Mouse (Mus musculus) C2C12 (cell line): ENCODE data around the gene Mfng. TPM values are rescaled to one million over a fixed set of nuclear protein-coding genes. Genes with fewer than 3 reads are reported as not detected.
A peak's percentile ranks its signal among the peaks of the same experiment; 100 is the strongest.

Source experiments
- H3K27me3 ChIP-seq: one replicate; pipeline ENCODE4 v1.6.1; 2011; ENCODE audit not compliant: control insufficient read depth, insufficient read depth, insufficient read length
- H3K36me3 ChIP-seq: one replicate; pipeline ENCODE4 v1.6.1; 2011; ENCODE audit not compliant: control insufficient read depth, insufficient read depth
- H3K4me3 ChIP-seq: one replicate; pipeline ENCODE4 v1.5.1; 2011; ENCODE audit warnings: mild to moderate bottlenecking, control low read depth; ENCODE audit not compliant: poor library complexity, insufficient read depth, severe bottlenecking
- H3K79me2 ChIP-seq: one replicate; pipeline ENCODE4 v1.6.1; 2011; ENCODE audit not compliant: control insufficient read depth, insufficient read depth
- H3K79me3 ChIP-seq: one replicate; pipeline ENCODE4 v1.6.1; 2011; ENCODE audit warnings: low read depth, control low read depth
- H3ac ChIP-seq: one replicate; pipeline ENCODE3; 2011; ENCODE audit warnings: low read depth; ENCODE audit not compliant: control insufficient read depth, insufficient read length
- CEBPB ChIP-seq: IDR thresholded peaks from one replicate; pipeline ENCODE4 v1.6.1; 2011; ENCODE audit warnings: low read depth, mild to moderate bottlenecking, control low read depth, moderate library complexity
- CTCF ChIP-seq: IDR thresholded peaks from one replicate; pipeline ENCODE4 v1.5.1; 2011; ENCODE audit not compliant: control insufficient read depth, insufficient read depth, insufficient read length
- FOSL1 ChIP-seq: IDR thresholded peaks from one replicate; pipeline ENCODE4 v1.8.0; 2011; ENCODE audit warnings: mild to moderate bottlenecking, low read length; ENCODE audit not compliant: poor library complexity, insufficient read depth, severe bottlenecking
- MAX ChIP-seq: IDR thresholded peaks from one replicate; pipeline ENCODE4 v1.6.1; 2011; ENCODE audit warnings: mild to moderate bottlenecking, control low read depth
- MYOD1 ChIP-seq: IDR thresholded peaks from one replicate; pipeline ENCODE4 v1.6.1; 2011; ENCODE audit warnings: low read depth; ENCODE audit not compliant: control insufficient read depth, insufficient read length
- MYOG ChIP-seq: IDR thresholded peaks from one replicate; pipeline ENCODE4 v1.6.1; 2011; ENCODE audit not compliant: control insufficient read depth, insufficient read length; ENCODE audit errors: extremely low read depth
- USF1 ChIP-seq: IDR thresholded peaks from one replicate; pipeline ENCODE4 v1.6.1; 2011; ENCODE audit warnings: low read depth, mild to moderate bottlenecking, control low read depth, moderate library complexity
- long read RNA-seq, 2 experiments: library from polyadenylated mRNA; unstranded; transcript quantifications; one replicate each; pipeline ENCODE4 v2.0.0; 2019 to 2020
- polyA plus RNA-seq: library from polyadenylated mRNA; unstranded; fragments of >200 nt; fragmentation: generic; extraction: Trizol; gene quantifications from one replicate; pipeline ENCODE4 v1.2.1, GENCODE M21; 2012; ENCODE audit warnings: missing spikeins

Gene Mfng
- not detected for polyA plus RNA-seq
- long read RNA-seq, experiment 1 = 0 reads
- long read RNA-seq, experiment 2 = 0 reads

GRCm38 (mm10) chr15:78773290-78773729, at the start of gene Mfng:
Gene Mfng, minus strand, starts transcription at chr15:78773475.
- Histone ChIP-seq H3K4me3 (no peak within 1 kb of the TSS), H3ac (no peak within 1 kb of the TSS), H3K79me3 (no peaks in the 10 kb centered on the region), H3K79me2 (no peaks in the 10 kb centered on the region), H3K36me3 (peaks cover 5% of the 10 kb centered on the region), H3K27me3 (peaks cover 9% of the 10 kb centered on the region)
- TF ChIP-seq MAX = no peak
- TF ChIP-seq USF1 = no peak
- TF ChIP-seq MYOD1 = peak; percentile 17
- TF ChIP-seq FOSL1 = no peak
- no peak for TF ChIP-seq MYOG
- no peak for TF ChIP-seq CEBPB

GRCm38 (mm10) chr15:78816074-78816391, 42.8 kb upstream of the Mfng start:
- no peaks in the 10 kb centered on the region for H3K36me3 ChIP-seq
- no peak overlapping the region for H3ac ChIP-seq
- H3K79me2 ChIP-seq = no peaks in the 10 kb centered on the region
- H3K79me3 ChIP-seq = no peaks in the 10 kb centered on the region
- no peak overlapping the region for H3K4me3 ChIP-seq
- TF ChIP-seq CTCF (no peak), MAX (no peak), MYOD1 (no peak), USF1 (no peak), MYOG (no peak), CEBPB (no peak)
- no peaks in the 10 kb centered on the region for H3K27me3 ChIP-seq

- no peak overlapping the region for H3K4me3 ChIP-seq
- H3ac ChIP-seq = no peak overlapping the region
- TF ChIP-seq CTCF (no peak), USF1 (peak; percentile 45), CEBPB (no peak), MAX (peak; percentile 98), MYOG (no peak), MYOD1 (no peak), FOSL1 (no peak)
- H3K27me3 ChIP-seq = no peaks in the 10 kb centered on the region
- no peaks in the 10 kb centered on the region for H3K79me3 ChIP-seq
- H3K36me3 ChIP-seq = no peaks in the 10 kb centered on the region
- no peaks in the 10 kb centered on the region for H3K79me2 ChIP-seq
These were observed 42.2 kb upstream of the Mfng start for GRCm38 (mm10) chr15:78815314-78816073.

- Histone ChIP-seq H3K79me2 (no peaks in the 10 kb centered on the region), H3K36me3 (no peaks in the 10 kb centered on the region), H3K79me3 (no peaks in the 10 kb centered on the region), H3K27me3 (no peaks in the 10 kb centered on the region), H3K4me3 (no peak overlapping the region), H3ac (no peak overlapping the region)
- TF ChIP-seq MAX = no peak
- no peak for TF ChIP-seq CEBPB
- no peak for TF ChIP-seq MYOG
- TF ChIP-seq CTCF = no peak
These were observed 40.3 kb upstream of the Mfng start for GRCm38 (mm10) chr15:78813603-78814002.

GRCm38 (mm10) chr15:78810146-78810545, 36.9 kb upstream of the Mfng start:
- TF ChIP-seq MYOD1 (no peak), MAX (no peak), CTCF (no peak), MYOG (no peak), FOSL1 (no peak), USF1 (no peak), CEBPB (no peak)
- Histone ChIP-seq H3K4me3 (no peak overlapping the region), H3K36me3 (no peaks in the 10 kb centered on the region), H3ac (no peak overlapping the region), H3K79me3 (no peaks in the 10 kb centered on the region), H3K79me2 (no peaks in the 10 kb centered on the region), H3K27me3 (no peaks in the 10 kb centered on the region)

DNA sequence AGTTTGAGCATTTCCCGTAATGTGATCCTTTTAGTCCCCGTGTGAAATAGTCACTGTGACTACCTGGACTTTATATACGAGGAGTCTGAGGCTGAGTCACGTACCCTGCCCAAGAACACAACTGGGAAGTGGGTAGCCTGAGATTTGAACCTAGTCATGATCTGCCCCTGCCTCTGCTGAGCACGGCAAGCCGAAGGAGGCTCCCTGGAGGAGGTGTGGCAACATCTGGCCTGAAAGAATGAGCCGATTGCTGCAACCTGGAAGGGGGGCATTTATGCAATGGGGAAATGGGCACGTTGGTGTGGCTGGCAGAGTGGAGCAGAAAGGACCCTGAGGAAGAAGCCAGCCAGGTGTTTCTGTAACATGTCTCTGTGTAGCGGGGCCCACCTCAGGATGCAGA, 36.5 kb upstream of the Mfng start:
- Histone ChIP-seq H3K79me2 (no peaks in the 10 kb centered on the region), H3K27me3 (no peaks in the 10 kb centered on the region), H3K79me3 (no peaks in the 10 kb centered on the region), H3ac (no peak overlapping the region), H3K4me3 (no peak overlapping the region), H3K36me3 (no peaks in the 10 kb centered on the region)
- TF ChIP-seq FOSL1 = no peak
